Mouse (Mus musculus): Measurements from ENCODE around the gene Ldlrad2. TPM values are rescaled to one million over a fixed set of nuclear protein-coding genes. Genes with fewer than 3 reads are reported as not detected.
A peak's percentile ranks its signal among the peaks of the same experiment; 100 is the strongest.

Ldlrad2 gene
- polyA plus RNA-seq, 1 experiment from 2014 or later = not detected

- Histone ChIP-seq H3K27me3 (ENCODE audit: control insufficient read depth, insufficient read depth, low read length) (no peaks in the 10 kb centered on the region), H3K27ac (ENCODE audit: low read depth, low read length) (no peak overlapping the region), H3K4me1 (ENCODE audit: control insufficient read depth, insufficient read depth, low read length) (no peaks in the 10 kb centered on the region), H3K4me2 (no peak overlapping the region), H3K9me3 (replicated peaks; ENCODE audit: control insufficient read depth, low read length) (no peaks in the 10 kb centered on the region), H3K4me3 (ENCODE audit: low read depth, low read length) (no peak overlapping the region), H3K9ac (ENCODE audit: low read depth, low read length) (no peak overlapping the region), H3K36me3 (ENCODE audit: control insufficient read depth, insufficient read depth, low read length) (peaks cover 53% of the 10 kb centered on the region)
- no peak for ATAC-seq (replicated peaks; ENCODE audit: insufficient number of reproducible peaks, low FRiP score, low TSS enrichment)
- WGBS (ENCODE audit: insufficient replicate concordance) = 78% methylated on average over 6 of the region's 6 CpGs
Measured at GRCm38 (mm10) chr4:137527872-137528271, 46.5 kb downstream of the Ldlrad2 start.

DNA sequence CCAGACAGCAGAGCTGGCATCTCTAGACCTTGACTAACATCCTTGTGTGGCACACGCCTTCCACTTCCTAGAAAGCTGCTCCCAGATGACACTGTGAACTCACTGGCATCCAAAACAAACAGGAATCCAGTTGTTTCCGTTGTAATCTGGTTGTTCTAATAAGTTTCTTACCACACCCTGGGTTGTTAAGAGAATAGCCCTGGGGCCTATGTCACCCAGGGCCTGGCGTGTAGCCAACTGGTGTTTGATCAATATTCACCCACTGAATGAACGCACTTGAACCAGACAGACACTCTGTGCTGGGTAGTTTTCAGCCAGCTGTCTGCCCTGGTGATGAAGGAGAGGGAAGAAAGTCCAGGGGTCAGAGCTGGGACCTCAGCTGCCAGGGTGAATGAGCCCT, 47.0 kb downstream of the Ldlrad2 start:
- no peaks in the 10 kb centered on the region for H3K27me3 ChIP-seq (ENCODE audit: control insufficient read depth, insufficient read depth, low read length)
- no peak for ATAC-seq (replicated peaks; ENCODE audit: insufficient number of reproducible peaks, low FRiP score, low TSS enrichment)
- H3K4me3 ChIP-seq (ENCODE audit: low read depth, low read length) = no peak overlapping the region
- H3K9ac ChIP-seq (ENCODE audit: low read depth, low read length) = no peak overlapping the region
- no peak overlapping the region for H3K27ac ChIP-seq (ENCODE audit: low read depth, low read length)
- 78% methylated on average over 4 of the region's 4 CpGs for WGBS (ENCODE audit: insufficient replicate concordance)
- no peaks in the 10 kb centered on the region for H3K9me3 ChIP-seq (replicated peaks; ENCODE audit: control insufficient read depth, low read length)
- H3K4me2 ChIP-seq = no peak overlapping the region
- H3K4me1 ChIP-seq (ENCODE audit: control insufficient read depth, insufficient read depth, low read length) = no peaks in the 10 kb centered on the region
- H3K36me3 ChIP-seq (ENCODE audit: control insufficient read depth, insufficient read depth, low read length) = peaks cover 56% of the 10 kb centered on the region

DNA sequence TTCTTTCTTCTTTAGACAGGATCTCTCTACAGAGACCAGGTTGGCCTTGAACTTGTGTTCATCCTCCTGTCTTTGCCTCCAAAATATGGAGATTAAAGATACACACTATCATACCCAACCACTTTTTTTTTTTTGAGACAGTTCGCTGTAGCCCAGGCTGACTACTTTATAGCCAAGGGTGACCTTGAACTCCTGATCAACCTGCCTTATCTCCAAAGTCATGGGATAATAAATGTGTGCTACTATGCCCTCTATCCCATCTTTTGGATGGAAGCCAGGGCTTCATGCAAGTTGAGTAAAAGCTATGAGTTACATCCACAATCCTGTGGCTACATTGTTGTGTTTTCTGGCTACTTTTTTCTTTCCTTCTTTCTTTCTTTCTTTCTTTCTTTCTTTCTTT, 48.9 kb downstream of the Ldlrad2 start:
- H3K27ac ChIP-seq (ENCODE audit: low read depth, low read length) = no peak overlapping the region
- H3K36me3 ChIP-seq (ENCODE audit: control insufficient read depth, insufficient read depth, low read length) = peaks cover 54% of the 10 kb centered on the region
- WGBS (ENCODE audit: insufficient replicate concordance) = 88% methylated on average over 1 of the region's 1 CpGs
- H3K27me3 ChIP-seq (ENCODE audit: control insufficient read depth, insufficient read depth, low read length) = no peaks in the 10 kb centered on the region
- no peak for ATAC-seq (replicated peaks; ENCODE audit: insufficient number of reproducible peaks, low FRiP score, low TSS enrichment)
- no peaks in the 10 kb centered on the region for H3K9me3 ChIP-seq (replicated peaks; ENCODE audit: control insufficient read depth, low read length)
- H3K9ac ChIP-seq (ENCODE audit: low read depth, low read length) = no peak overlapping the region
- no peak overlapping the region for H3K4me3 ChIP-seq (ENCODE audit: low read depth, low read length)
- no peak overlapping the region for H3K4me2 ChIP-seq
- no peaks in the 10 kb centered on the region for H3K4me1 ChIP-seq (ENCODE audit: control insufficient read depth, insufficient read depth, low read length)

Small RNA genes within 50 kb of the gene (microRNA-seq; reads per million reads assigned to microRNA genes)
- 6.2 reads per million, percentile 42 among the genes with 10 or more reads in this experiment for gene Mir7018 (ENCODE audit: borderline number of aligned reads)

Other genes with a start within 250 kb of the Ldlrad2 start
- gene Cdc42, start 216.8 kb downstream of the Ldlrad2 start, polyA plus RNA-seq (2014; fragmentation: Nextera tagmentation; extraction: Ambion mirVana) = 525 and 599 TPM in 2 replicates
- gene Cela3a, start 164.8 kb downstream of the Ldlrad2 start, polyA plus RNA-seq (2014; fragmentation: Nextera tagmentation; extraction: Ambion mirVana) = not detected in 2 replicates
- not detected in 2 replicates for gene Cela3b, start 144.0 kb downstream of the Ldlrad2 start, polyA plus RNA-seq (2014; fragmentation: Nextera tagmentation; extraction: Ambion mirVana)
- gene 1700013G24Rik, start 121.3 kb downstream of the Ldlrad2 start, polyA plus RNA-seq (2014; fragmentation: Nextera tagmentation; extraction: Ambion mirVana) = not detected in 2 replicates
- 55.5 and 56.4 TPM in 2 replicates for gene Hspg2, start 105.8 kb downstream of the Ldlrad2 start, polyA plus RNA-seq (2014; fragmentation: Nextera tagmentation; extraction: Ambion mirVana)
- gene Usp48, start 19.2 kb upstream of the Ldlrad2 start, polyA plus RNA-seq (2014; fragmentation: Nextera tagmentation; extraction: Ambion mirVana) = 45.0 and 50.1 TPM in 2 replicates
- gene Rap1gap, start 90.2 kb upstream of the Ldlrad2 start, polyA plus RNA-seq (2014; fragmentation: Nextera tagmentation; extraction: Ambion mirVana) = 3.3 and 5.1 TPM in 2 replicates
- 0.86 and 1.2 TPM in 2 replicates for gene Alpl, start 221.8 kb upstream of the Ldlrad2 start, polyA plus RNA-seq (2014; fragmentation: Nextera tagmentation; extraction: Ambion mirVana)

Measured in heart, embryonic 11.5 days (tissue).